Mouse (Mus musculus): ENCODE data around the gene Zfp985.
"Not testable (repeated sequence)": the region's sequence is repeated elsewhere in the genome, so short reads cannot be mapped to it uniquely, and the experiment has no call there.

DNA sequence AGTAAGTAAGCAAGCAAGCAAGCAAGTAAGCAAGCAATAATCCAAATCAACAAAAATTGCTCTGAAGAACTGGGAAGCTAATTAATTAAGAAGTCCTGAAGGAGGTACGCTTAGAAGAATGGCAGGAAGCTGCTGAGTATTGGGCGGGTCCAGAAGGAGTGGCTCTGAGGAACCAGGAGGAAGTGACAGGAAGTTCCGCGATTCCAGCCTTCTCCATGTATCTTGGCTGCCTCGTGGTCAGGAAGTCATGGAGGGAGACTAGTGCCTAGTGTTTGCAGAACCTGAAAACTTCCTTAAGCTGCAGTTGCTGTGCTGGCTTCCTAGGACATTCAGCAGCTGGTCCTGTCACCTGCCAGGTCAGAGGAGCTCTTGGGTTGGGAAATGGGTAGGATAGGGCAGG is at the start of gene Zfp985:
- TF ChIP-seq MAFK (IDR thresholded peaks at IDR 0.05; ENCODE audit: insufficient read depth, low read depth, low read length); ZNF384 (IDR thresholded peaks at IDR 0.05; ENCODE audit: low read depth, low read length); ZC3H11A (IDR thresholded peaks at IDR 0.05; ENCODE audit: borderline replicate concordance, low read depth, low read length); HCFC1 (IDR thresholded peaks at IDR 0.05; ENCODE audit: borderline replicate concordance, insufficient read depth, low read length); CHD2 (IDR thresholded peaks at IDR 0.05; ENCODE audit: low read depth, low read length): not testable (repeated sequence)

All from ES-E14 (cell line).